ENCODE assay signal across 30 mouse cellular contexts in the genomic region with DNA sequence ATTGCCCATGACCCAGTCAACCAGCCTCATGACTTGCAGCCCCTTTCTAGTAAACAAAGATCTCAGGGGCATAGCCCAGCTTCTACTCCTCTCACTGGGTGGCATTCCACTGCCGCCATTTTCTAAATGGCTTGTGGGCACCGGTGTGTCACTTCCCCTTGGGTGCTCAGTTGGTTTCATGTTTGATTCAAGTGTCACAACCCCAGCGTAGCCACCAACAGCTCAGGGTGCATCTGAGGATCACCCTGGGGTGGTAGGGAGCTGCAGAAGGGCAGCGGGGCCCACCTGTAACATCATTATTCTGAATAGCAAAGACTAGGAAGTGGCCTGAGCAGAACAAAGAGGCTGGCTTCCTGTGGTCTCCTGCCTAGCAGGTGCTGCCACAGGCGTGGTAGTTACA. TPM values are rescaled to one million over a fixed set of nuclear protein-coding genes. Genes with fewer than 3 reads are reported as not detected.
DNase-seq lines count a peak whose midpoint lies in the region; ATAC-seq lines count a peak whose summit lies in the region.
"Had no signal": no experiment of that assay in that cellular context is flagged by ENCODE, and none has a peak within 500 bp of the region (broad histone marks: within the 10 kb centered on the region; RNA-seq: fewer than 3 reads in every experiment).

No protein-coding gene starts in this region.

- no peaks in the 10 kb centered on the region for H3K27me3 ChIP-seq in splenic B cell, adult 2 months (ENCODE audit: control insufficient read depth, insufficient read depth, low read length, poor library complexity, severe bottlenecking)
- H3K27me3 ChIP-seq: embryonic facial prominence, embryonic 12.5 days; forebrain, embryonic 15.5 days; hindbrain, embryonic 15.5 days; limb, embryonic 13.5 days; lung, embryonic 15.5 days had no signal

- peak; percentile 60 for DNase-seq in spleen, postnatal 36 days (ENCODE audit: low spot score in 2 of 2)
- no peak for DNase-seq in spleen, adult 12 weeks (ENCODE audit: low spot score)
- DNase-seq in T-cell, adult 2 months (ENCODE audit: low spot score), result peak; percentile 62
- peak; percentile 59 for DNase-seq in splenic B cell, adult 2 months (ENCODE audit: low read depth, low spot score)
- DNase-seq in thymus, postnatal 0 days (ENCODE audit: low spot score), result no peak
- DNase-seq in lung, postnatal 14 days, result no peak
- DNase-seq in lung, postnatal 10 days, result no peak
- DNase-seq: adrenal gland, adult 2 months; adrenal gland, postnatal 36 days; cerebellum, adult 8-10 months; cerebellum, postnatal 25 days; embryo, embryonic 11 days; gastrocnemius, postnatal 36 days; heart, adult 2 months; heart, postnatal 14 days; kidney, adult 18-20 months; kidney, postnatal 4 days; right cerebral cortex, adult 18-20 months; right cerebral cortex, postnatal 4 days; thymus, adult 18-20 months; thymus, postnatal 36 days had no signal

- peak; percentile 71 for ATAC-seq in megakaryocyte, adult 5-6 weeks (ENCODE audit: poor library complexity, severe bottlenecking)
- ATAC-seq: forebrain, embryonic 15.5 days; inflammation-experienced regulatory T-cells, adult 6 months had no signal

- peaks cover 51% of the 10 kb centered on the region for H3K36me3 ChIP-seq in splenic B cell, adult 2 months (ENCODE audit: control insufficient read depth, insufficient read depth, low read length, poor library complexity, severe bottlenecking)
- H3K36me3 ChIP-seq: embryonic facial prominence, embryonic 12.5 days; forebrain, embryonic 15.5 days; hindbrain, embryonic 10.5 days; hindbrain, embryonic 15.5 days; limb, embryonic 13.5 days; lung, embryonic 15.5 days; midbrain, embryonic 10.5 days had no signal

RNA-seq across cellular contexts. Expression of a gene that starts 57.7 kb away (rescaled TPM):
- total RNA-seq in megakaryocyte, adult 5-6 weeks (2015), result 45.4 and 46.4 TPM in 2 replicates
- 64.2 and 65.6 TPM in 2 replicates for total RNA-seq in megakaryocyte, adult 5-6 weeks (2017)
- polyA plus RNA-seq in thymus, postnatal 0 days (2015; fragmentation: Nextera tagmentation; extraction: Ambion mirVana), result 62.4 and 65.6 TPM in 2 replicates

Comparison
In these comparisons a context has a peak if more than half of its experiments do, and no peak if none do; other contexts are left out.
1. DNase-seq: peak in spleen, postnatal 36 days (2 of 2), T-cell, adult 2 months (single experiment) and splenic B cell, adult 2 months (single experiment); none in spleen, adult 12 weeks (single experiment), thymus, postnatal 0 days (single experiment), lung, postnatal 14 days (single experiment) and lung, postnatal 10 days (single experiment).